Mouse (Mus musculus): Measurements from ENCODE around the gene Timm50. TPM values are rescaled to one million over a fixed set of nuclear protein-coding genes. Genes with fewer than 3 reads are reported as not detected.
A peak's percentile ranks its signal among the peaks of the same experiment; 100 is the strongest.

Gene Timm50
- polyA plus RNA-seq, 1 experiment from 2014 or later = 133 TPM

DNA sequence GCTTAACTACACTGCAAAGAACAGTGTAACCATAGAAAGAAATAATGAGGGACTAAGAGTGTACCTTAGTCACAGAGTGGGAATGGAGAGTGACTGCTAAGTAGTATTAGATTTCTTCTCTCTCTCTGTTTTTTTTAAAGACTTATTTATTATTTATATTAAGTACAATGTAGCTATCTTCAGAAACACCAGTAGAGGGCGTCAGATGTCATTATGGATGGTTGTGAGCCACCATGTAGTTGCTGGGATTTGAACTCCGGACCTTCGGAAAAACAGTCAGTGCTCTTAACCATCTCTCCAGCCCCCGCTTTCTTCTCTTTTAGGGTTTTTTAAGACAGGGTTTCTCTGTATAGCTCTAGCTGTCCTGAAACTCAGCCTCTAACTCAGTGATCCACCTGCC lies 14.6 kb upstream of the Timm50 start:
- Histone ChIP-seq H3K4me2 (no peak overlapping the region), H3K9me3 (replicated peaks) (no peaks in the 10 kb centered on the region), H3K4me1 (replicated peaks) (no peaks in the 10 kb centered on the region), H3K4me3 (no peak overlapping the region), H3K27me3 (replicated peaks) (no peaks in the 10 kb centered on the region), H3K9ac (no peak overlapping the region), H3K36me3 (peaks cover 98% of the 10 kb centered on the region), H3K27ac (ENCODE audit: poor library complexity, severe bottlenecking) (no peak overlapping the region)
- WGBS = 78% methylated on average over 4 of the region's 4 CpGs
- no peak for ATAC-seq (ENCODE audit: insufficient number of reproducible peaks, low FRiP score)

DNA sequence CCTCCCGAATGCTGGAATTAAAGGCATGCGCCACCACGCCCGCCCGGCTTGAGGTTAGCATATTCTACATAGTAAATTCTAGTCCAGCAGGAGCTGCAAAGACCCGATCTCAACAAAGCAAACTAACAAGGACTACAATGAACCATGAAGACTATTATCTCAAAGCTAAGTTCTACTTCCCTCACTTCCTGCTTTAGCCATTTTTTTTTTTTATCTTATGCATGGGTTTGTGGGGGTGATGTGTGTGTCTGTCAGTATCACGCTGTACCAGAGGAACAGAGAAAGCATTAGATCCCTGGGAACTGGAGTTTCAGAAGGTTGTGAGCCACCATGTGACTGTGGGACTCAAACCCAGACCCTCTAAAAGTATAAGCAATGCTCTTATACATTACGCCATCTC lies 13.4 kb upstream of the Timm50 start:
- no peak for ATAC-seq (ENCODE audit: insufficient number of reproducible peaks, low FRiP score)
- Histone ChIP-seq H3K9ac (no peak overlapping the region), H3K9me3 (replicated peaks) (no peaks in the 10 kb centered on the region), H3K4me1 (replicated peaks) (no peaks in the 10 kb centered on the region), H3K27ac (ENCODE audit: poor library complexity, severe bottlenecking) (no peak overlapping the region), H3K36me3 (peaks cover 98% of the 10 kb centered on the region), H3K4me3 (no peak overlapping the region), H3K4me2 (no peak overlapping the region), H3K27me3 (replicated peaks) (no peaks in the 10 kb centered on the region)
- WGBS = 91% methylated on average over 8 of the region's 8 CpGs

DNA sequence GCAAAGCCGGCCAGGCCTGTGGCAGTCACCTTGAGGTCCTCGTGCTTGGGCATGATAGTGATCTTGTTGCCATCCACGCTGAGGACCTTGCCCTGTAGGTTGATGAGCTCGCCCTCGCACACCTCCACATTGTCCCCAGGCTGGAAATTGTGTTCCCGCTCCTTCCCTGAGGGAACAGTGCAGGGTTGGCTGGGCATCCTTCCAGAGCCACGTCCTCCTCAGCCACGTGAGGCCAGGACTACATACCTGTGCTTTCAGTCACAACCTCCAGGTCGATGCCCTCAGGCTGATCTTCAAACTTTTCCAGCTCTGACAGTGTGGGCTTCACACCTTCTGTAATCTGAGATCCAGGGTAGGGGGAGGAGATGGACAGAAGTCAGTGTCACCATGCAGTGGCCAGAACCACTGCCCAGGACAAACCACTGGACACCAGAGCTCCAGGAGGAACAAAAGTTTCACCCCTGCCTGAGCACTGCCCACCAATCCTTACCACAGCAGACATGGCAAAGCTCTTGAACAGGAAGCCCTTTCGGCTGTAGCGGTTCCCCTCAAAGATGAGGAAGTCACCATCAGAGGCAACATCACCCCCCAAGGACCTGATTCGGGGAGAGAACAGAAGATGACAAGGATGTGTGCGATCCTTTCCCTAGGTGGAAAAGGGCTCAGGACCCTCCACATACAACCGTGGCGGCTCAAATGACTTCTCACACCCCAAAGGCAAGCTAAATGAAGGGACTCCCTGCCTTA lies 10.3 kb upstream of the Timm50 start:
- no peak for ATAC-seq (ENCODE audit: insufficient number of reproducible peaks, low FRiP score)
- Histone ChIP-seq H3K4me1 (replicated peaks) (no peaks in the 10 kb centered on the region), H3K36me3 (peaks cover 98% of the 10 kb centered on the region), H3K27me3 (replicated peaks) (no peaks in the 10 kb centered on the region), H3K9me3 (replicated peaks) (no peaks in the 10 kb centered on the region), H3K27ac (ENCODE audit: poor library complexity, severe bottlenecking) (no peak overlapping the region), H3K9ac (no peak overlapping the region), H3K4me2 (no peak overlapping the region), H3K4me3 (no peak overlapping the region)
- WGBS = 92% methylated on average over 15 of the region's 15 CpGs

DNA sequence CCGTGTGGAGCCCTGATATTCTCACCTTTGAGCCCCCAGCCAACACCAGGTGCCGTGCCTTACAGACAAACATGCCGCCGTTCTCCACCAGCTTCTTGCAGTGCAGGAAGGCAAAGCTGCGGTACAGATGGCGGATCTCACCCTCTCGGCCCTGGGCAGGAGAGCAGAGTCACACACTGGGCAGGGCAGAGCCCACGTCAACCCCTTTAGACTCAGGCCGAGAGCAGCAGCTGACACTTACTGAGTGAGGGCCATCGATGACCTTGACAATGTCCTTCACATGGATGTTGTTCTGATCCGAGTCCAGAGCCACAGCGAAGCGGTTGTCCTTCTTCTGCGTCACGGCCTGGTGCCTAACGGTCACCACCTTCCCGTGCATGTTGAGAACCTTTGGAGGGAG lies 6.8 kb upstream of the Timm50 start:
- Histone ChIP-seq H3K27me3 (replicated peaks) (no peaks in the 10 kb centered on the region), H3K9me3 (replicated peaks) (no peaks in the 10 kb centered on the region), H3K4me1 (replicated peaks) (no peaks in the 10 kb centered on the region), H3K27ac (ENCODE audit: poor library complexity, severe bottlenecking) (no peak overlapping the region), H3K9ac (no peak overlapping the region), H3K36me3 (peaks cover 98% of the 10 kb centered on the region), H3K4me2 (no peak overlapping the region), H3K4me3 (no peak overlapping the region)
- no peak for ATAC-seq (ENCODE audit: insufficient number of reproducible peaks, low FRiP score)
- 91% methylated on average over 17 of the region's 17 CpGs for WGBS

DNA sequence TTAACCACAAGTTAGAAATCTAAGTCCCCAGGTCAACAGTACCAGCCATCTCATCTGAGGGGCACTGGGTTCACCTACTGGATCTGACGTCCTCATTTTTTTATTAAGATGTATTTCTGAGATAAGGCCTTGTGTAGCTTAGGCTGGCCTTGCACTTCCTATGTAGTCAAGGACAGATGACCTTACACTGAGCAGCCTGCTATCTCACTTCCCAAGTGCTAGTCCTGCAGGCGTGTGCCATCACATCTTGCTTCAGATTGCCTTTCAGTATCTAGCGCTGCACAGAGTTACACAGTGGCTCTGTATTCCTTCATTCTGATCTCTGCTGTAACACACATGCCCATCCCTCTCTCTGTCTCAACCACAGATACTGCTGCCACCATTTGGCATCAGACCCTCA lies 6.2 kb upstream of the Timm50 start:
- no peaks in the 10 kb centered on the region for H3K27me3 ChIP-seq (replicated peaks)
- no peak overlapping the region for H3K27ac ChIP-seq (ENCODE audit: poor library complexity, severe bottlenecking)
- no peaks in the 10 kb centered on the region for H3K4me1 ChIP-seq (replicated peaks)
- no peak for ATAC-seq (ENCODE audit: insufficient number of reproducible peaks, low FRiP score)
- WGBS = 82% methylated on average over 3 of the region's 3 CpGs
- no peak overlapping the region for H3K4me3 ChIP-seq
- H3K9me3 ChIP-seq (replicated peaks) = no peaks in the 10 kb centered on the region
- no peak overlapping the region for H3K9ac ChIP-seq
- no peak overlapping the region for H3K4me2 ChIP-seq
- H3K36me3 ChIP-seq = peaks cover 92% of the 10 kb centered on the region

DNA sequence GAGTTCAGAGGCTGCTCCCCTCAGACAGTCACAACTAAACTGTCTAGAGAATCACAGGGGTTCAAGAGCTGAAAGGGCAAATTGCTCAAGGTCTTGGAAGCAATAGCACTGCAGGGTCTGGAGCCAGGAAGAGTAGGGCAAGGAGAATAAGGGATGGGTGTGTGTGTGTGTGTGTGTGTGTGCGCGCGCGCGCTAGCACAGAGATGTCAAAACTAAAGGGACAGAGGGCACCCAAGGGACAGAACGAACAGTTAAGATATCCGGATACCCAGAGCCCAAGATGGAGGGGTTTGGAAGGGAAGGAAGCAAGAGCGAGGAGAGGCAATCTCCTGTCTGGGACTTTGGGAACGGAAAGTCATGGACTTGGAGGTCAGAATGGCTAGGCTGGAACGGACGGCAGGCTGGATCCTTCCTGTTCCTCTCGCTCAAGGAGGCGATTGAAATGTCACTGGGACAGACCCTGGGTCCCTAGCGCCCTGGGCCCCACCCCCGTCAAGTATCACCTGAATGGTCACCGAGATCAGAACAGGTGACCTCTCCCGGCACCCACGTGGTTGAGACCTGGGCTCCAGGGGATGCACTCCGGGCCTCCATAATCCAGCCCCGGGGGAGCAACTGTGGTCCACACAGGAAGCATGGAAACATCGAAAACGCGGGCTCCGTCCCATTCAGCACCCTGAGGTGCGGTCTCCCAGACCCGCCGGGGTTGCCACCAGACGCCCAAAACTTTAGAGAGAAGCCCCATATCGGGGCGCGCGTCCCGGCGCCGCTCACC lies 534 bp downstream of the Timm50 start:
- Histone ChIP-seq H3K4me2 (peak overlapping the region; percentile 92), H3K27ac (ENCODE audit: poor library complexity, severe bottlenecking) (peak overlapping the region; percentile 52), H3K27me3 (replicated peaks) (no peaks in the 10 kb centered on the region), H3K4me1 (replicated peaks) (peaks cover 11% of the 10 kb centered on the region), H3K9ac (peak overlapping the region; percentile 94), H3K36me3 (peaks cover 66% of the 10 kb centered on the region), H3K9me3 (replicated peaks) (no peaks in the 10 kb centered on the region), H3K4me3 (peak overlapping the region; percentile 95)
- WGBS = 5% methylated on average over 35 of the region's 35 CpGs
- peak; percentile 49 for ATAC-seq (ENCODE audit: insufficient number of reproducible peaks, low FRiP score)

DNA sequence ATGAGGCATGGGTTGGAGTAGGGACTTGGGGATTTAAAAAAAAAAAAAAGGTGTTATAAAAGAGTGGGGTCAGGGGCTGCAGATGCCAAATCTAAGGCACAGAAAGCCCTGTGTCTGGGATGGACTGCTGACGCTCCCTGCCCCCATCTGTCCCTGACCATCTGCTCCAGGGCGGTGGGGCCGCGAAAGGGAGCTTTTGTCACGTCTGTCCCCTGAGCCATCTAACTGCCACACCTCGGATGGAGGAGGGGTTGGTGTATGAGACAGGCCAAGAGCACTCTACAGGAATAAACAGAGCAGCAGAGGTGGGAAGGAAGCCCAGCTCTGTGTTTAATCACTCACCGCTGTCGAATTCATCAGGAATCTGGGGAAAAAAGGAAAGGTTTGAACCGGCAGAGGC lies 2.1 kb downstream of the Timm50 start:
- no peak overlapping the region for H3K4me3 ChIP-seq
- no peak overlapping the region for H3K4me2 ChIP-seq
- WGBS = 64% methylated on average over 9 of the region's 9 CpGs
- peaks cover 11% of the 10 kb centered on the region for H3K4me1 ChIP-seq (replicated peaks)
- no peak for ATAC-seq (ENCODE audit: insufficient number of reproducible peaks, low FRiP score)
- no peak overlapping the region for H3K9ac ChIP-seq
- H3K36me3 ChIP-seq = peaks cover 66% of the 10 kb centered on the region
- no peaks in the 10 kb centered on the region for H3K9me3 ChIP-seq (replicated peaks)
- no peak overlapping the region for H3K27ac ChIP-seq (ENCODE audit: poor library complexity, severe bottlenecking)
- H3K27me3 ChIP-seq (replicated peaks) = no peaks in the 10 kb centered on the region

DNA sequence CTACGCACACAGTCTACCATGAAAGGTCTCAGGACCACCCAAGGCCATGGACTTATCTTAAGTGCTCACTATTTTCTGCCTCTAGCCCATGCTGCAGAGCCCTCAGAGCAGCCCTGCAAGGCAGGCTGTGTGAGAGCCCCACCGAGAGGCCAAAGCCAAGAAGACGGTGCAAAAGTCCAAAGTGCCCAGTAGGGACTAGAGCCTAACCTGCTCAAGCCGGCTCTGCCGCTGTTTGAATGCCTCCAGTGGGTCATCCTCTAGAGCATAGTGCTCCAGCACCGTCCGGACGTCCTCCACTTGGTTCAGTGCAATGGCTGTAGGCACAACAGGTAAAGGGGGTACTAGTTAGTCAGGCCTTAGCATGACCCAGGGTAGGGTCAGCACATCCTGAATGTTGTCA lies 5.7 kb downstream of the Timm50 start:
- peaks cover 24% of the 10 kb centered on the region for H3K27me3 ChIP-seq (replicated peaks)
- no peak overlapping the region for H3K4me2 ChIP-seq
- ATAC-seq (ENCODE audit: insufficient number of reproducible peaks, low FRiP score) = no peak
- peaks cover 58% of the 10 kb centered on the region for H3K36me3 ChIP-seq
- H3K9ac ChIP-seq = no peak overlapping the region
- H3K4me3 ChIP-seq = no peak overlapping the region
- H3K4me1 ChIP-seq (replicated peaks) = peaks cover 19% of the 10 kb centered on the region
- WGBS = 88% methylated on average over 8 of the region's 8 CpGs
- H3K27ac ChIP-seq (ENCODE audit: poor library complexity, severe bottlenecking) = no peak overlapping the region
- H3K9me3 ChIP-seq (replicated peaks) = no peaks in the 10 kb centered on the region

DNA sequence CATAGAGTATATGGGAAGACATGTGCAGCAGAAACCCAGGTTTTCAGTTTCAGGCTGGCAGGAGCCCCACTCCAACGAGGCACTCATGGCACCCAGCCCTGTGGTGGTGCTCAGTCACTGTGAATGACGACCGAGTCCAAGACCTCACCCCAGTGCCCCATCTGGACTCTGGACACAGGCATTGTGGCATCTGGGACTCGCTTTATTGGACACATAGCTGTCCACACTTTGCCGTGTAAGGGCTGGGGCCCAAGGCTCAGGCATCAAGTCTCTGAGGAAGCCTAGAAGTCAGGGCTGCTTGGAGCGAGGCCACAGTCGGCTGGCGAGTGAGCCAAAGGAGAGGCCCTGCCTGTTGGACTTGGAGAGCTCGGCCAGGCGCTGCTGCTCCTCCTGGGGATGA lies 6.2 kb downstream of the Timm50 start:
- Histone ChIP-seq H3K4me1 (replicated peaks) (peaks cover 14% of the 10 kb centered on the region), H3K4me2 (no peak overlapping the region), H3K4me3 (no peak overlapping the region), H3K36me3 (peaks cover 58% of the 10 kb centered on the region), H3K9me3 (replicated peaks) (no peaks in the 10 kb centered on the region), H3K9ac (no peak overlapping the region), H3K27ac (ENCODE audit: poor library complexity, severe bottlenecking) (no peak overlapping the region), H3K27me3 (replicated peaks) (peaks cover 30% of the 10 kb centered on the region)
- 89% methylated on average over 10 of the region's 10 CpGs for whole genome bisulfite sequencing
- ATAC-seq (ENCODE audit: insufficient number of reproducible peaks, low FRiP score) = no peak

DNA sequence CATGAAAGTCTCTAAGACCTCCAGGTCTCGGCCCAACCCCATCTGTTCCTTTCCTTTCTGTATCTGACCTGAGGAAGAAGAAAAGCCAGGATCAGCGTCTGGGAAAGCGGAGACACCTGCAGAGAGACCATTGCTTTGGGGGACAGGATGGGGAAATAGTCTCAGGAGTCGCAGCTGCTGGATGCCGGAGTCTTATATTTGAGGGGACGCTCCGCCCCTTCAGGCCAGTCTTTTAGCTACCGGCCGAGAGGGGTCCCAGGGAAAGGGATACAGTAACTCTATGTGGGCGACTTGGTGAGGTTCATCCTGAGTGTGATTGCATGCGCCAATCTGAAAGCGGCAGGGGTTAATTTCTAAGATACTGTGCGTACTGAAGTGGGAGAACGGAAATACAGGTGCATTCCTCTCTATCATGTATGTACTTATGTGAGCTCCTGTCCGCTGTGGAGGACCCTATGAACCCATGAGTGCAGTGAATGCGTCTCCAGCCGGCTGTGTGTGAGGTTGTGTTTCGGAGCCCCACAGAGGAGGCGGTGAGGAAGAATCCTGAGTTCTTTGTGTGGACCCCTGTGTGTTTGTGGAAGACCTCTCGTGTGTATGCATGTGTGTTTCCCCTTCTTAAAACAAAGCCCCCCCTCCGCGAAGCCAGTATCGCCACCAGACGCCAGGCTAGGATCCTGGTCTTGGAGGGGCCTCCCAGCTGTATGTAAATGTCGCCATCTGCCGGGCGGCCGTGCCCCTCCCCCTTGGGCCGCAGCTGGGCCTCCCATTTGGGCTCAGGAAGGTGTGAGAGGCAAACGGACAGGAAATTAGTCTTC lies 10.0 kb downstream of the Timm50 start, which contains the start of gene Dll3:
Gene Dll3, minus strand, starts transcription at position 623 of the 818 bp plus-strand sequence.
- H3K4me3 ChIP-seq = peak within 1 kb of the TSS; percentile 34
- peak within 1 kb of the TSS; percentile 16; the same call in 1 of the 2 replicates for H3K9ac ChIP-seq
- peak within 1 kb of the TSS; percentile 68 for H3K4me2 ChIP-seq
- WGBS = under 1% methylated on average over 30 of the region's 30 CpGs
- H3K9me3 ChIP-seq (replicated peaks) = no peaks in the 10 kb centered on the region
- H3K4me1 ChIP-seq (replicated peaks) = peaks cover 16% of the 10 kb centered on the region; the same call in 1 of the 2 replicates
- ATAC-seq (ENCODE audit: insufficient number of reproducible peaks, low FRiP score) = 0 out of 2 replicates have a peak, but pooled peaks have one; percentile 61
- no peak within 1 kb of the TSS for H3K27ac ChIP-seq (ENCODE audit: poor library complexity, severe bottlenecking)
- peaks cover 22% of the 10 kb centered on the region for H3K36me3 ChIP-seq
- H3K27me3 ChIP-seq (replicated peaks) = peaks cover 67% of the 10 kb centered on the region

Measured in heart, embryonic 12.5 days (tissue).